Mouse (Mus musculus) myocyte (in vitro differentiated cells): ENCODE data around the gene Coq4.

Source experiments
- CEBPB ChIP-seq: IDR thresholded peaks from 2 replicates; pipeline ENCODE4 v1.6.1; 2011; ENCODE audit warnings: mild to moderate bottlenecking, moderate library complexity; ENCODE audit not compliant: poor library complexity, insufficient read depth, severe bottlenecking
- E2F4 ChIP-seq: IDR thresholded peaks from one replicate; pipeline ENCODE4 v1.6.1; 2011; ENCODE audit warnings: mild to moderate bottlenecking, control low read depth, moderate library complexity; ENCODE audit not compliant: insufficient read depth
- MAX ChIP-seq: IDR thresholded peaks from one replicate; pipeline ENCODE4 v1.6.1; 2011; ENCODE audit warnings: low read depth, mild to moderate bottlenecking, control low read depth
- MYOD1 ChIP-seq, 3 experiments: IDR thresholded peaks; one replicate each; pipeline ENCODE4 v1.6.1; 2011; ENCODE audit warnings: control low read depth in 2 of 3, low read depth in 2 of 3, mild to moderate bottlenecking in 2 of 3, moderate library complexity in 1 of 3; ENCODE audit not compliant: insufficient read length in 2 of 3, control insufficient read depth in 1 of 3
- MYOG ChIP-seq, 3 experiments: IDR thresholded peaks; one replicate each; pipeline ENCODE4 v1.6.1; 2011; ENCODE audit warnings: control low read depth in 2 of 3, low read depth in 2 of 3, mild to moderate bottlenecking in 2 of 3; ENCODE audit not compliant: insufficient read length in 2 of 3, control insufficient read depth in 1 of 3, insufficient read depth in 1 of 3
- POLR2A ChIP-seq: IDR thresholded peaks from one replicate; pipeline ENCODE4 v1.6.1; 2011; ENCODE audit warnings: low read depth, mild to moderate bottlenecking, control low read depth, moderate library complexity; ENCODE audit not compliant: insufficient read length
- POLR2AphosphoS2 ChIP-seq: IDR thresholded peaks from one replicate; pipeline ENCODE4 v1.6.1; 2011; ENCODE audit warnings: low read depth, control low read depth; ENCODE audit not compliant: insufficient read length
- REST ChIP-seq: IDR thresholded peaks from one replicate; pipeline ENCODE4 v1.6.1; 2011; ENCODE audit warnings: mild to moderate bottlenecking, control low read depth, moderate library complexity; ENCODE audit not compliant: insufficient read depth, insufficient read length
- TCF12 ChIP-seq: IDR thresholded peaks from one replicate; pipeline ENCODE4 v1.6.1; 2011; ENCODE audit warnings: mild to moderate bottlenecking, control low read depth; ENCODE audit not compliant: poor library complexity, insufficient read depth, severe bottlenecking
- USF1 ChIP-seq: IDR thresholded peaks from one replicate; pipeline ENCODE4 v1.6.1; 2011; ENCODE audit warnings: low read depth, mild to moderate bottlenecking, control low read depth, moderate library complexity

- no peak for TF ChIP-seq POLR2A
- no peak for TF ChIP-seq E2F4
- no peak for TF ChIP-seq TCF12
- no peak for TF ChIP-seq USF1
- no peak for TF ChIP-seq REST
- no peak for TF ChIP-seq POLR2AphosphoS2
- TF ChIP-seq MYOD1 (IDR thresholded peaks at IDR 0.05; ENCODE audit: control insufficient read depth in 1 of 3, insufficient read length in 2 of 3, low read depth in 2 of 3): no peak
- TF ChIP-seq MYOG (IDR thresholded peaks at IDR 0.05; ENCODE audit: control insufficient read depth in 1 of 3, insufficient read depth in 1 of 3, insufficient read length in 2 of 3, low read depth in 2 of 3): no peak
- no peak for TF ChIP-seq MAX
- no peak for TF ChIP-seq CEBPB
These were observed 58.3 kb downstream of the Coq4 start for GRCm38 (mm10) chr2:29845636-29846035.
